Mouse (Mus musculus): ENCODE measurements at regions not wholly inside any gene's neighbourhood (a gene's known extent, or its start where the extent isn't known, plus 50 kb on each side); places are given as distances from the start of the nearest gene placed in this dataset.

DNA sequence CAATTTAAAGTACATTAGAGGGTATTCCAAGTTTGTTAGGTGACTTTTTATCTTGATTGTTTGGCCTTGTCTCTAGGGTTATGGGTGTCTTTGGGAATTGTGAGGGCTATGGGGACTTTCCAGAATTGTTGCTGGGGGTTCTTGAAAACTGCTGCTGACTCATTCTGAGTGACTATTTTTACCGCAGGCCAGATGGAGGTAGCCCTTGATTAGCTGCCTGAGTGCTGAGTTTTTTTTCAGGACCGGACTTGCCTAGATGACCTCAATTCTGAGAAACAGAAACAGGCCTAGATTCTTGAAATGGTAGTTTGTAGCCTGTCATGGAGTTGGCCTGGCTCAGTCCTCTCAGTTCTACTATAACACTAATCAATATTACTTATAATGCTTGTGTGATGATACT is 223.9 kb upstream of the Adgrb3 start:
- peak; percentile 6 for DNase-seq

DNA sequence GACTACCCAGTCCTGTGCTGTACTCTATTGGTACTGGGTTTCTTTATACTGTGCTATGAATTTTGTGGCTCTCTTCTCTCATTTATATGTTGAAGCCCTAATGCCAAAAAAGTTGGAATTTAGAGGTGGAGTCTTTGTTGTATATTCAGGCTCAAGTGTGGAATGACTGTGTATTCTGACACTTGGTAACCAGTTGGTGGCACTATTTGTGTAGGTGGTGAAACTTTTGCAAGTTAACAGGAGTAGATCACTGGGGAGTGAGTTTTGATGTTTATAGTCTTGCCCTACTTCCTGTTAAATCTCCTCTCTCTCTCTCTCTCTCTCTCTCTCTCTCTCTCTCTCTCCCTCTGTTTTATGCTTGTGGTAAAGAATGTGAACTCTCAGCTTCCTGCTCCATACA is 218.3 kb upstream of the Adgrb3 start:
- no peak for DNase-seq
